Mouse (Mus musculus) forebrain, embryonic 11.5 days (tissue): Measurements from ENCODE around the gene Acadvl. TPM values are rescaled to one million over a fixed set of nuclear protein-coding genes. Genes with fewer than 3 reads are reported as not detected.

Source experiments
- ATAC-seq: fragments of 200-750 bp; cut with Nextera tagmentation; replicated peaks from 2 replicates; pipeline ENCODE4 v1.8.0; 2017; ENCODE audit warnings: moderate TSS enrichment; ENCODE audit not compliant: low FRiP score
- DNase-seq: peaks from one replicate; pipeline ENCODE4 v3.0.0-alpha.2; 2017; ENCODE audit warnings: low spot score
- H3K27ac ChIP-seq: fragments of 300-500 bp; sonication (generic); 2 replicates; pipeline ENCODE4 v1.5.1; 2014; ENCODE audit warnings: low read depth, low read length
- H3K27me3 ChIP-seq: fragments of 300-500 bp; sonication (generic); 2 replicates; pipeline ENCODE4 v1.6.1; 2014; ENCODE audit warnings: mild to moderate bottlenecking, low read length, mixed read lengths; ENCODE audit not compliant: control insufficient read depth, insufficient read depth
- H3K36me3 ChIP-seq: fragments of 300-500 bp; sonication (generic); 2 replicates; pipeline ENCODE4 v1.6.1; 2014; ENCODE audit warnings: mild to moderate bottlenecking, low read length, moderate library complexity, mixed read lengths; ENCODE audit not compliant: control insufficient read depth, insufficient read depth
- H3K4me1 ChIP-seq: fragments of 300-500 bp; sonication (generic); replicated peaks from 2 replicates; pipeline ENCODE4 v1.6.1; 2014; ENCODE audit warnings: low read length, mixed read lengths; ENCODE audit not compliant: control insufficient read depth, insufficient read depth
- H3K4me2 ChIP-seq: fragments of 300-500 bp; sonication (generic); 2 replicates; pipeline ENCODE4 v1.6.1; 2014; ENCODE audit warnings: low read depth, mild to moderate bottlenecking, low read length, moderate library complexity, mixed read lengths; ENCODE audit not compliant: severe bottlenecking
- H3K4me3 ChIP-seq: fragments of 300-500 bp; sonication (generic); 2 replicates; pipeline ENCODE4 v1.5.1; 2014; ENCODE audit warnings: low read depth, low read length
- H3K9ac ChIP-seq: fragments of 300-500 bp; sonication (generic); 2 replicates; pipeline ENCODE4 v1.6.1; 2014; ENCODE audit warnings: low read length
- H3K9me3 ChIP-seq: fragments of 300-500 bp; sonication (generic); 2 replicates; pipeline ENCODE4 v1.6.1; 2016; ENCODE audit warnings: low read length, mixed read lengths; ENCODE audit not compliant: control insufficient read depth
- WGBS: fragments of 180-500 bp; shearing (Covaris S2); extraction: QIAGEN DNeasy Blood & Tissue Kit; methylation state at CpG from one replicate; pipeline ENCODE4 v1.1.7; 2014; 5-methylcytosine and 5-hydroxymethylcytosine counted together
- microRNA counts: library from miRNA; unstranded; fragments of <30 nt; microRNA quantifications from one replicate; lab custom pipeline; 2015
- microRNA-seq: library from miRNA; unstranded; fragments of <30 nt; microRNA quantifications from one replicate; pipeline ENCODE4, GENCODE M21; 2016; ENCODE audit not compliant: insufficient number of aligned reads
- polyA plus RNA-seq: library from polyadenylated mRNA; unstranded; fragments of >200 nt; fragmentation: Nextera tagmentation; extraction: Ambion mirVana; gene quantifications from 2 replicates; pipeline ENCODE4 v1.2.1, GENCODE M21; 2014

Acadvl gene
- polyA plus RNA-seq, 1 experiment from 2014 or later: 44.0 TPM

DNA sequence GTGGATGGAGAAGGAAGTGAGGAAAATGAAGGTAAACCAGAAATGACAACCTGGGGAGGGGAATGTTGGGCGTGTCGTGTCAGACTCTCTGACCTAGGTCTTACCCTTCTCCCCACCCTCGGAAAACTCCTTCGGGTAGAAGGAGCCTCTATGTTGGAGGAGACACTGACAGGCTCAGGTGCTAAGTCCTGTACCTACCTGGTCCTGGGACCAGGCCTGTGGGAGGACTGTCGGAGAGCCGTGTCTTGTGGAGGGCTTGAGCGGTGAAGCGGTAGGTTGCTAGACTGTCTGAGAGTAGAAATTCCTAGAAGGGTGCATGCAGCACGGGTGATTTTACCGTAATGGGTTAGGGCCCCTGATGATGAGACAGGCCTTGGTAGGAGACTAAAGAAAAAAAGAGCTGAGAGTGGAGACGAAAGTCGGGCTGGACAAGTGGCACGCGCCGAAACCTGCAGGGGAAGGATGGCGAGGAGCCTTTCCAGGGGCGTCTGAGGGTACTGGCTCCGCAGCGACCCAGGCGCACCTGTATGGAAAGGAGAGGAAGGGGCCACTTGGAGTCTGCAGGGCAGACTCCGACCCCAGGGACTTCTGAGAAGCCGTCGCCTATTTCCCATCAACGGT, 50.5 kb downstream of the Acadvl start, which contains the start of gene Cldn7:
Gene Cldn7, plus strand, starts transcription at position 130 of the 621 bp plus-strand sequence.
- H3K4me3 ChIP-seq: 0 out of 2 replicates have a peak within 1 kb of the TSS, but pooled peaks have one; percentile 6
- 12% methylated on average over 24 of the region's 24 CpGs for WGBS
- no peak within 1 kb of the TSS for H3K27ac ChIP-seq
- DNase-seq: no peak
- no peak within 1 kb of the TSS for H3K9ac ChIP-seq
- ATAC-seq: no peak
- H3K27me3 ChIP-seq: peaks cover 50% of the 10 kb centered on the region
- no peaks in the 10 kb centered on the region for H3K9me3 ChIP-seq
- no peak within 1 kb of the TSS for H3K4me2 ChIP-seq
- H3K36me3 ChIP-seq: no peaks in the 10 kb centered on the region; the same call in 1 of the 2 replicates
- peaks cover 9% of the 10 kb centered on the region for H3K4me1 ChIP-seq

DNA sequence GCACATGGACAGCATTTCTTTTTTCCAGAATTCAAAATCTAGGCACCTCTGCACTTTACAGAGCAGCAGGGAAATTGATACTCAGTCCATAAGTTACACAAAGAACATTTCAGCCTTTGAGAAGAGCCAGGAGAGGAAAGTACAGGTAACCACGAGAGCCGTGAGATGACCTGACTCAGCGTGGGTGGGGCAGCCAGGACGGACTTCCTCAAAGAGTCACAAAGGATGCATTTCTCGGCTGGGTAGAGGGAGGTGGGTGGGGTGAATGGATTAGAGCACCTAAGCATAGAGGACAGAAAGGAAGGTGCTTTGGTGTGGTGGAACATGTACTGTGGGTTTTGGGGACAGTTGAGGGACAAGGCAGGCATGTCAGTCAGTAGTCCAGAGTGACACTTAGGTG, 53.4 kb downstream of the Acadvl start:
- DNase-seq (no peak), ATAC-seq (no peak)
- Histone ChIP-seq H3K27me3 (peaks cover 39% of the 10 kb centered on the region), H3K9ac (no peak overlapping the region), H3K36me3 (no peaks in the 10 kb centered on the region), H3K4me3 (no peak overlapping the region), H3K4me1 (peaks cover 9% of the 10 kb centered on the region), H3K27ac (no peak overlapping the region), H3K4me2 (no peak overlapping the region), H3K9me3 (no peaks in the 10 kb centered on the region)
- WGBS: 49% methylated on average over 5 of the region's 5 CpGs

DNA sequence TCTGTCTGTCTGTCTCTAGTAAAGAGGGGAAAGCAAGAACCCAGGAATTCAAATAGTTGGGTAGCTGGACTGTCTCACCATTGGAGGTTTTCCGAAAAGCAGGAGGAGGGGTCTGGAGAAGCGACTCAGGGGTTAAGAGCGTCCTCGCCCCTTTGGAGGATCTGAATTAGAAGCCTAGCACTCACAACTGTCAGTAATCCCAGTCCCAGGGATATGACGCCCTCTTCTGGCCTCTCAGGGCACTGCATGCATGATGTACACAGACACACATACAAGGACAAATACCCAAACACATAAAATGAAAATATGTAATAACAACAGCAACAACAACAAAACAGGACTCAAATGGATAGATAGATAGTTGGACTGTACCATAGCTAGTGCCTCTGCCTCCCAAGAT, 54.6 kb downstream of the Acadvl start:
- Histone ChIP-seq H3K9ac (no peak overlapping the region), H3K4me2 (no peak overlapping the region), H3K27ac (no peak overlapping the region), H3K4me3 (no peak overlapping the region), H3K4me1 (0 out of 2 replicates have a peak, but pooled peaks cover 2% of the 10 kb centered on the region), H3K9me3 (no peaks in the 10 kb centered on the region), H3K36me3 (no peaks in the 10 kb centered on the region), H3K27me3 (peaks cover 26% of the 10 kb centered on the region)
- no peak for DNase-seq
- WGBS: 27% methylated on average over 5 of the region's 5 CpGs
- ATAC-seq: no peak

MicroRNAs within 50 kb of the gene (microRNA counts, 519-probe panel; counts per million panel counts)
- microRNA mmu-miR-324-3p (lab: Ali Mortazavi, UCI): 31.2 counts per million
- microRNA mmu-miR-324-5p (lab: Ali Mortazavi, UCI): 5,137 counts per million, percentile 60 among the panel's probes with 10 or more counts

Small RNAs within 50 kb of the gene (microRNA-seq; reads per million reads assigned to microRNA genes)
- not detected for gene Gm44349
- gene Mir324: 7,311 reads per million, percentile 89 among the genes with 10 or more reads in this experiment

Other genes with a start within 250 kb of the Acadvl start
- 1.1 and 1.4 TPM in 2 replicates for gene Zbtb4, start 249.5 kb downstream of the Acadvl start, polyA plus RNA-seq
- 0.73 and 1.1 TPM in 2 replicates for gene Chrnb1, start 219.5 kb downstream of the Acadvl start, polyA plus RNA-seq
- gene Fgf11, start 213.6 kb downstream of the Acadvl start, polyA plus RNA-seq: 1.3 and 1.7 TPM in 2 replicates
- gene Tmem102, start 209.8 kb downstream of the Acadvl start, polyA plus RNA-seq: 0.32 and 0.65 TPM in 2 replicates
- not detected in 2 replicates for gene Gm39566, start 200.1 kb downstream of the Acadvl start, polyA plus RNA-seq
- gene Spem2, start 196.9 kb downstream of the Acadvl start, polyA plus RNA-seq: not detected in 2 replicates
- 0.53 TPM in 1 of 2 replicates, not detected in the other for gene Spem1, start 193.2 kb downstream of the Acadvl start, polyA plus RNA-seq
- gene Nlgn2, start 177.6 kb downstream of the Acadvl start, polyA plus RNA-seq: 11.0 and 11.1 TPM in 2 replicates
- gene Tmem256, start 176.9 kb downstream of the Acadvl start, polyA plus RNA-seq: 250 and 283 TPM in 2 replicates
- gene Plscr3, start 169.0 kb downstream of the Acadvl start, polyA plus RNA-seq: 64.6 and 71.9 TPM in 2 replicates
- 0.73 TPM in 2 replicates for gene Tnk1, start 156.7 kb downstream of the Acadvl start, polyA plus RNA-seq
- 0.40 TPM in 1 of 2 replicates, not detected in the other for gene Tmem95, start 137.4 kb downstream of the Acadvl start, polyA plus RNA-seq
- 2.9 and 3.0 TPM in 2 replicates for gene Kctd11, start 134.0 kb downstream of the Acadvl start, polyA plus RNA-seq
- gene Acap1, start 119.9 kb downstream of the Acadvl start, polyA plus RNA-seq: 0.52 and 0.75 TPM in 2 replicates
- gene 2810408A11Rik, start 114.4 kb downstream of the Acadvl start, polyA plus RNA-seq: 17.2 and 17.6 TPM in 2 replicates
- gene Neurl4, start 114.3 kb downstream of the Acadvl start, polyA plus RNA-seq: 16.4 and 23.0 TPM in 2 replicates
- 99.2 and 106 TPM in 2 replicates for gene Gps2, start 101.5 kb downstream of the Acadvl start, polyA plus RNA-seq
- gene Eif5a, start 93.5 kb downstream of the Acadvl start, polyA plus RNA-seq: 2,045 and 2,063 TPM in 2 replicates
- gene Ybx2, start 79.6 kb downstream of the Acadvl start, polyA plus RNA-seq: 7.1 and 10.1 TPM in 2 replicates
- gene Slc2a4, start 67.2 kb downstream of the Acadvl start, polyA plus RNA-seq: 13.7 and 14.8 TPM in 2 replicates
- gene Cldn7, start 50.6 kb downstream of the Acadvl start, polyA plus RNA-seq: 3.2 and 6.4 TPM in 2 replicates
- gene Ctdnep1, start 34.3 kb downstream of the Acadvl start, polyA plus RNA-seq: 20.4 and 28.0 TPM in 2 replicates
- gene Elp5, start 32.9 kb downstream of the Acadvl start, polyA plus RNA-seq: 144 and 156 TPM in 2 replicates
- 472 and 477 TPM in 2 replicates for gene Gabarap, start 24.3 kb downstream of the Acadvl start, polyA plus RNA-seq
- 61.4 and 63.0 TPM in 2 replicates for gene Phf23, start 19.6 kb downstream of the Acadvl start, polyA plus RNA-seq
- 43.9 and 47.6 TPM in 2 replicates for gene Dvl2, start 14.8 kb downstream of the Acadvl start, polyA plus RNA-seq
- gene Dlg4, start 1.5 kb upstream of the Acadvl start, polyA plus RNA-seq: 18.2 and 21.5 TPM in 2 replicates
- 0.88 and 0.99 TPM in 2 replicates for gene Asgr1, start 38.7 kb upstream of the Acadvl start, polyA plus RNA-seq
- gene Asgr2, start 77.2 kb upstream of the Acadvl start, polyA plus RNA-seq: not detected in 2 replicates
- gene Mgl2, start 114.9 kb upstream of the Acadvl start, polyA plus RNA-seq: not detected in 2 replicates
- gene Clec10a, start 140.8 kb upstream of the Acadvl start, polyA plus RNA-seq: 0.44 TPM in 1 of 2 replicates, not detected in the other
- 0.91 and 1.0 TPM in 2 replicates for gene Slc16a11, start 197.3 kb upstream of the Acadvl start, polyA plus RNA-seq
- 14.6 and 15.8 TPM in 2 replicates for gene Slc16a13, start 205.7 kb upstream of the Acadvl start, polyA plus RNA-seq
- gene Bcl6b, start 214.4 kb upstream of the Acadvl start, polyA plus RNA-seq: 4.9 and 6.8 TPM in 2 replicates
- gene 0610010K14Rik, start 222.5 kb upstream of the Acadvl start, polyA plus RNA-seq: 202 and 223 TPM in 2 replicates
- 9.8 and 9.9 TPM in 2 replicates for gene Gm21988, start 224.4 kb upstream of the Acadvl start, polyA plus RNA-seq
- gene Rnasek, start 224.4 kb upstream of the Acadvl start, polyA plus RNA-seq: 97.8 and 110 TPM in 2 replicates
- 2.5 and 2.7 TPM in 2 replicates for gene Alox12, start 239.9 kb upstream of the Acadvl start, polyA plus RNA-seq